20 mouse cellular contexts compared by ENCODE assay signal in genomic region chr7:109850531-109850930, GRCm38 (mm10). TPM values are rescaled to one million over a fixed set of nuclear protein-coding genes. Genes with fewer than 3 reads are reported as not detected.
DNase-seq lines count a peak whose midpoint lies in the region; ATAC-seq and TF ChIP-seq lines count a peak whose summit lies in the region.
"Had no signal": no experiment of that assay in that cellular context is flagged by ENCODE, and none has a peak within 500 bp of the region (broad histone marks: within the 10 kb centered on the region; RNA-seq: fewer than 3 reads in every experiment).

No protein-coding gene starts in this region.

- peaks cover 26% of the 10 kb centered on the region for H3K4me1 ChIP-seq in forebrain, embryonic 13.5 days
- peaks cover 20% of the 10 kb centered on the region; the same call in 1 of the 2 replicates for H3K4me1 ChIP-seq in forebrain, embryonic 11.5 days (replicated peaks; ENCODE audit: control insufficient read depth, insufficient read depth, low read length)
- H3K4me1 ChIP-seq in hindbrain, embryonic 11.5 days (replicated peaks; ENCODE audit: control insufficient read depth, insufficient read depth, low read length): peaks cover 4% of the 10 kb centered on the region
- H3K4me1 ChIP-seq in hindbrain, embryonic 14.5 days (replicated peaks; ENCODE audit: control insufficient read depth, insufficient read depth, low read length): peaks cover 4% of the 10 kb centered on the region
- peaks cover 25% of the 10 kb centered on the region for H3K4me1 ChIP-seq in midbrain, embryonic 12.5 days
- peaks cover 2% of the 10 kb centered on the region; the same call in 1 of the 2 replicates for H3K4me1 ChIP-seq in midbrain, postnatal 0 days (ENCODE audit: insufficient read depth, low read length)
- peaks cover 36% of the 10 kb centered on the region for H3K4me1 ChIP-seq in embryonic facial prominence, embryonic 10.5 days

- H3K4me2 ChIP-seq in forebrain, embryonic 13.5 days: 0 out of 2 replicates have a peak overlapping the region, but pooled peaks have one; percentile 5
- no peak overlapping the region for H3K4me2 ChIP-seq in forebrain, embryonic 11.5 days (ENCODE audit: low read depth, low read length, severe bottlenecking)
- no peak overlapping the region for H3K4me2 ChIP-seq in hindbrain, embryonic 11.5 days (replicated peaks; ENCODE audit: low read depth, low read length)
- no peak overlapping the region for H3K4me2 ChIP-seq in hindbrain, embryonic 14.5 days (replicated peaks)
- 0 out of 2 replicates have a peak overlapping the region, but pooled peaks have one; percentile 27 for H3K4me2 ChIP-seq in midbrain, embryonic 12.5 days (replicated peaks)
- H3K4me2 ChIP-seq in midbrain, postnatal 0 days (ENCODE audit: low read depth, low read length, poor library complexity, severe bottlenecking): no peak overlapping the region
- H3K4me2 ChIP-seq: intestine, embryonic 15.5 days had no signal

- no peak overlapping the region for H3K4me3 ChIP-seq in forebrain, embryonic 13.5 days
- no peak overlapping the region for H3K4me3 ChIP-seq in forebrain, embryonic 11.5 days (ENCODE audit: low read depth, low read length)
- no peak overlapping the region for H3K4me3 ChIP-seq in hindbrain, embryonic 11.5 days (ENCODE audit: low read depth, low read length)
- H3K4me3 ChIP-seq in hindbrain, embryonic 14.5 days (replicated peaks; ENCODE audit: low read length): no peak overlapping the region
- no peak overlapping the region for H3K4me3 ChIP-seq in midbrain, embryonic 12.5 days
- no peak overlapping the region for H3K4me3 ChIP-seq in midbrain, postnatal 0 days (ENCODE audit: low read depth, low read length)
- H3K4me3 ChIP-seq in embryonic facial prominence, embryonic 10.5 days: no peak overlapping the region
- H3K4me3 ChIP-seq: hindbrain, embryonic 12.5 days; intestine, embryonic 15.5 days had no signal

- H3K9ac ChIP-seq in forebrain, embryonic 13.5 days: no peak overlapping the region
- H3K9ac ChIP-seq in forebrain, embryonic 11.5 days (ENCODE audit: low read length): no peak overlapping the region
- no peak overlapping the region for H3K9ac ChIP-seq in hindbrain, embryonic 11.5 days (ENCODE audit: low read depth, low read length)
- no peak overlapping the region for H3K9ac ChIP-seq in hindbrain, embryonic 14.5 days
- no peak overlapping the region for H3K9ac ChIP-seq in midbrain, embryonic 12.5 days (replicated peaks)
- H3K9ac ChIP-seq in midbrain, postnatal 0 days (replicated peaks; ENCODE audit: low read length, poor library complexity, severe bottlenecking): no peak overlapping the region
- H3K9ac ChIP-seq: forebrain, postnatal 0 days; hindbrain, embryonic 12.5 days; intestine, embryonic 15.5 days had no signal

- WGBS in forebrain, embryonic 13.5 days: 25% methylated on average over 3 of the region's 3 CpGs
- WGBS in forebrain, embryonic 11.5 days: 33% methylated on average over 3 of the region's 3 CpGs
- WGBS in hindbrain, embryonic 11.5 days: 49% methylated on average over 3 of the region's 3 CpGs
- WGBS in hindbrain, embryonic 14.5 days: 26% methylated on average over 3 of the region's 3 CpGs
- 26% methylated on average over 3 of the region's 3 CpGs for WGBS in midbrain, embryonic 12.5 days
- WGBS in midbrain, postnatal 0 days: 18% methylated on average over 3 of the region's 3 CpGs
- 67% methylated on average over 3 of the region's 3 CpGs for WGBS in embryonic facial prominence, embryonic 10.5 days

- no peak for TF ChIP-seq CTCF in midbrain, postnatal 0 days (IDR thresholded peaks at IDR 0.05)

- no peaks in the 10 kb centered on the region for H3K36me3 ChIP-seq in forebrain, embryonic 13.5 days (ENCODE audit: poor library complexity, severe bottlenecking)
- no peaks in the 10 kb centered on the region for H3K36me3 ChIP-seq in forebrain, embryonic 11.5 days (ENCODE audit: control insufficient read depth, insufficient read depth, low read length)
- H3K36me3 ChIP-seq in hindbrain, embryonic 11.5 days (ENCODE audit: control insufficient read depth, insufficient read depth, low read length): no peaks in the 10 kb centered on the region
- H3K36me3 ChIP-seq in hindbrain, embryonic 14.5 days (replicated peaks; ENCODE audit: control insufficient read depth, insufficient read depth): no peaks in the 10 kb centered on the region
- H3K36me3 ChIP-seq in midbrain, embryonic 12.5 days: no peaks in the 10 kb centered on the region
- H3K36me3 ChIP-seq in midbrain, postnatal 0 days (ENCODE audit: insufficient read depth, low read length): no peaks in the 10 kb centered on the region
- H3K36me3 ChIP-seq in embryonic facial prominence, embryonic 10.5 days (replicated peaks): no peaks in the 10 kb centered on the region
- H3K36me3 ChIP-seq: hindbrain, embryonic 12.5 days; intestine, embryonic 15.5 days had no signal

- H3K27ac ChIP-seq in forebrain, embryonic 13.5 days: no peak overlapping the region
- no peak overlapping the region for H3K27ac ChIP-seq in forebrain, embryonic 11.5 days (ENCODE audit: low read depth, low read length)
- H3K27ac ChIP-seq in hindbrain, embryonic 11.5 days (ENCODE audit: low read depth, low read length): peak overlapping the region; percentile 62; the same call in 1 of the 2 replicates
- H3K27ac ChIP-seq in hindbrain, embryonic 14.5 days: no peak overlapping the region
- H3K27ac ChIP-seq in midbrain, embryonic 12.5 days (replicated peaks): no peak overlapping the region
- H3K27ac ChIP-seq in midbrain, postnatal 0 days (ENCODE audit: low read depth, low read length): no peak overlapping the region
- H3K27ac ChIP-seq in embryonic facial prominence, embryonic 10.5 days (replicated peaks): peak overlapping the region; percentile 54; the same call in 1 of the 2 replicates
- H3K27ac ChIP-seq: intestine, embryonic 15.5 days had no signal

- ATAC-seq in forebrain, embryonic 13.5 days: no peak
- no peak for ATAC-seq in forebrain, embryonic 11.5 days (replicated peaks; ENCODE audit: low FRiP score)
- 0 out of 2 replicates have a peak, but pooled peaks have one; percentile 31 for ATAC-seq in hindbrain, embryonic 11.5 days (ENCODE audit: low FRiP score)
- no peak for ATAC-seq in hindbrain, embryonic 14.5 days (ENCODE audit: low FRiP score)
- no peak for ATAC-seq in midbrain, embryonic 12.5 days (ENCODE audit: low FRiP score, low read depth)
- no peak for ATAC-seq in midbrain, postnatal 0 days (ENCODE audit: low FRiP score)
- ATAC-seq: activated CD4-positive, CD25-positive, alpha-beta regulatory T cell, adult 4 months; intestine, embryonic 15.5 days; Patski had no signal

- no peak for DNase-seq in forebrain, embryonic 11.5 days (ENCODE audit: low spot score)
- DNase-seq in hindbrain, embryonic 11.5 days (ENCODE audit: low spot score): no peak
- no peak for DNase-seq in hindbrain, embryonic 14.5 days (ENCODE audit: low spot score)
- DNase-seq in midbrain, postnatal 0 days (ENCODE audit: low spot score): no peak
- DNase-seq in embryonic facial prominence, embryonic 10.5 days (ENCODE audit: low spot score): no peak
- DNase-seq in thymus, postnatal 14 days: no peak
- DNase-seq: adrenal gland, postnatal 14 days; cerebellum, adult 11-12 months; cerebellum, adult 9-10 months; cerebellum, postnatal 36 days; forebrain, postnatal 0 days; gastrocnemius, postnatal 14 days; heart, postnatal 10 days had no signal

- H3K27me3 ChIP-seq in forebrain, embryonic 13.5 days: peaks cover 5% of the 10 kb centered on the region; the same call in 1 of the 2 replicates
- H3K27me3 ChIP-seq in forebrain, embryonic 11.5 days (ENCODE audit: control insufficient read depth, insufficient read depth, low read length): peaks cover 3% of the 10 kb centered on the region; the same call in 1 of the 2 replicates
- no peaks in the 10 kb centered on the region for H3K27me3 ChIP-seq in hindbrain, embryonic 11.5 days (ENCODE audit: control insufficient read depth, insufficient read depth, low read length)
- no peaks in the 10 kb centered on the region for H3K27me3 ChIP-seq in hindbrain, embryonic 14.5 days (ENCODE audit: control insufficient read depth, insufficient read depth, low read length)
- H3K27me3 ChIP-seq in midbrain, embryonic 12.5 days: peaks cover 21% of the 10 kb centered on the region; the same call in 1 of the 2 replicates
- H3K27me3 ChIP-seq in midbrain, postnatal 0 days (ENCODE audit: insufficient read depth, low read length): no peaks in the 10 kb centered on the region
- H3K27me3 ChIP-seq in embryonic facial prominence, embryonic 10.5 days (replicated peaks; ENCODE audit: low read depth, poor library complexity, severe bottlenecking): peaks cover 17% of the 10 kb centered on the region
- H3K27me3 ChIP-seq: hindbrain, embryonic 12.5 days; intestine, embryonic 15.5 days; Patski had no signal

- no peaks in the 10 kb centered on the region for H3K9me3 ChIP-seq in forebrain, embryonic 13.5 days (replicated peaks)
- H3K9me3 ChIP-seq in forebrain, embryonic 11.5 days (ENCODE audit: control insufficient read depth, low read length): no peaks in the 10 kb centered on the region
- no peaks in the 10 kb centered on the region for H3K9me3 ChIP-seq in hindbrain, embryonic 11.5 days (ENCODE audit: control insufficient read depth, low read length)
- H3K9me3 ChIP-seq in hindbrain, embryonic 14.5 days (ENCODE audit: control insufficient read depth, low read length): no peaks in the 10 kb centered on the region
- H3K9me3 ChIP-seq in midbrain, embryonic 12.5 days: no peaks in the 10 kb centered on the region
- no peaks in the 10 kb centered on the region for H3K9me3 ChIP-seq in midbrain, postnatal 0 days (ENCODE audit: low read length)
- H3K9me3 ChIP-seq in embryonic facial prominence, embryonic 10.5 days: no peaks in the 10 kb centered on the region
- H3K9me3 ChIP-seq: hindbrain, embryonic 12.5 days; intestine, embryonic 15.5 days had no signal

RNA-seq across cellular contexts. Expression of gene Scube2, which starts 14.9 kb away (rescaled TPM):
- polyA plus RNA-seq in forebrain, embryonic 13.5 days (2015; fragmentation: Nextera tagmentation; extraction: Ambion mirVana): 0.77 and 0.79 TPM in 2 replicates
- polyA plus RNA-seq in forebrain, embryonic 11.5 days (2014; fragmentation: Nextera tagmentation; extraction: Ambion mirVana): 2.3 and 2.5 TPM in 2 replicates
- polyA plus RNA-seq in hindbrain, embryonic 11.5 days (2014; fragmentation: Nextera tagmentation; extraction: Ambion mirVana): 3.2 and 4.3 TPM in 2 replicates
- polyA plus RNA-seq in hindbrain, embryonic 14.5 days (2014; fragmentation: Nextera tagmentation; extraction: Ambion mirVana): 1.7 and 2.1 TPM in 2 replicates
- 1.7 and 4.7 TPM in 2 replicates for polyA plus RNA-seq in midbrain, embryonic 12.5 days (2016; fragmentation: Nextera tagmentation; extraction: Ambion mirVana)
- 3.0 and 4.3 TPM in 2 replicates for total RNA-seq in midbrain, postnatal 0 days (2014; rRNA removed)
- polyA plus RNA-seq in midbrain, postnatal 0 days (2015; fragmentation: Nextera tagmentation; extraction: Ambion mirVana): 1.3 and 2.2 TPM in 2 replicates
- polyA plus RNA-seq in embryonic facial prominence, embryonic 10.5 days (2016; fragmentation: Nextera tagmentation; extraction: Ambion mirVana): 0.77 and 4.1 TPM in 2 replicates
- total RNA-seq: granulocyte monocyte progenitor cell, adult 5-6 weeks had no signal
- polyA plus RNA-seq: Patski had no signal

Comparison
In these comparisons a context has a peak if more than half of its experiments do, and no peak if none do; other contexts are left out.
1. H3K27ac ChIP-seq: peak in hindbrain, embryonic 11.5 days (single experiment) and embryonic facial prominence, embryonic 10.5 days (single experiment); none in forebrain, embryonic 13.5 days (single experiment), forebrain, embryonic 11.5 days (single experiment), hindbrain, embryonic 14.5 days (single experiment), midbrain, embryonic 12.5 days (single experiment) and midbrain, postnatal 0 days (single experiment).
2. H3K4me2 ChIP-seq: peak in forebrain, embryonic 13.5 days (single experiment) and midbrain, embryonic 12.5 days (single experiment); none in forebrain, embryonic 11.5 days (single experiment), hindbrain, embryonic 11.5 days (single experiment), hindbrain, embryonic 14.5 days (single experiment) and midbrain, postnatal 0 days (single experiment).